Mouse (Mus musculus) embryonic stem cell, embryonic (primary cell): ENCODE data around the gene Fyb.

Source experiments
- CTCF ChIA-PET, 4 experiments: fragments of 300-600 bp in 2 of 4; fragments of 350-600 bp in 2 of 4; sonication (Branson Sonifier 250); formaldehyde crosslinking; loops; one replicate each; lab custom pipeline; 2022; ENCODE audit warnings: inconsistent platforms in 2 of 4; lab: Charles Lee
- POLR2A ChIA-PET, 4 experiments: fragments of 300-600 bp in 2 of 4; fragments of 350-600 bp in 2 of 4; sonication (Branson Sonifier 250); formaldehyde crosslinking; loops; one replicate each; lab custom pipeline; 2022; ENCODE audit warnings: antibody characterized with exemption in 4 of 4, inconsistent platforms in 1 of 4; lab: Charles Lee

Gene Fyb

DNA sequence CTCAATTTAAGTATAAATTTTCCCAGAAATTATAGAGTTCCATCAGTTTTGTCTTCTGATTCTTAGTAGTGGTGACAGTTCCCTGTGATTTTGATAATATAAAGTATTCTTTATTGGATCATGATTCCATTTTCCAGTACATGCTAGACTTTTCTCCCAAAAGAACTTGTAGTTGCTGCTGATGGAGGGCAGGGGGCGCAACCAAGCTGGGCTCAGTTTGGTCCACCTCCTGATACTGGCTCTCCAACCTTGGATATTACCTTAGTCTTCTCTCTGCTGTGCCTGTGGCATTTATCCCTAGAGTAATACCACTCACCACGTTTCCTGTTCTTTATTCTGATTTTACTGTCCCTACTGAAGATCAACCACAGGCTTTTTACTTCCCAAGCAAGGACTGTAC, 179.5 kb downstream of the Fyb start:
- CTCF ChIA-PET = interaction anchor here in 1 of 4 experiments (1.0 kb wide), 1 partner anchor 10 kb away, joined by 7 read pairs; no protein-coding TSS in a partner anchor
- POLR2A ChIA-PET = interaction anchor here in 2 of 4 experiments (0.5 to 1.6 kb wide), 5 partner anchors 8 to 528 kb away, joined by 3 to 5 read pairs (median 3); no protein-coding TSS in a partner anchor

DNA sequence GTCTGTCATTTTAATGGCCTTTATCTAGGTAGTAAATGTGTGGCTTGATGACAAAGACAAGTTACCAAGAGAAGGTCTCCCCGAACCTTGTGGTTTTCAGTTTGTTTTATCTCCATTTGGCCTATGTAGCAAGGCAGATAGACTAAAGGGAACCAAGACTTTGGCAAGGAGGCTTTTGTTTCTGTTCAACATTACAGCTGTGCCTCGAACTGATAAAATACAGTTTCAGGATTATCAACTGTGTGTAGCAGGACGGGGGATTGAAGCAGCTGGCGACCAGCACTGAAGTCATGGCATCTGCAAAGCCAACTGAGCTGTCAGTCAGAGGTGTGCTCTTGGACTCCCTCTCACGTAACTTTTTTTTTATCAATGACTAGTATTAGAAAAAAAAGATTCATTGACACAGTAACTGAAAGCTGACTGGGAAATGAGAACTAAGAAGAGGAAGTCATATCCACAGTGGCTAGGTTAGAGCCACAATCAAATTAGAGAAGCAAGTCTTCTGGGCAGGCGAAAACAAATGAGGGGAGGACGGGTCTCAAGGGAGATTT, 182.8 kb downstream of the Fyb start:
- POLR2A ChIA-PET = no interaction called here
- CTCF ChIA-PET = no interaction called here

DNA sequence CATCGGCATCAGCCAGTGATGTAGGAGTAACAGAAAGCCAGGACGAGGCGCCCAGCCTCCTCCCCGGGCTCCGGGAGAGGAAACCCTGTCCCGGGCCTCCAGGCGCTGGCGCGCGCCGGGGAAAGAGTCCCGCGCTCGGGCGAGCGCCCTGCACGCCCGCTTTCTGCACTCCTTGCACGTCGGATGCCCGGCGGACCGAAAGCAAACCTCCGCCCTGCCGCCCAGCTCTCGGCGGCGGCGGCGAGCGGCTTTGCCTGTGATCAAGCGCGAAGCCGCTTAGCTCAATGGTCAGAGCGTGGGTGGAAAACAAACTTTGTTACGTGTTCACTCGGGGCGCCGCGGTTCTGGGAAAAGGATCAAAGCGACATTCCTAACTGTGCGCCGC, 184.9 kb downstream of the Fyb start:
- ChIA-PET POLR2A (interaction anchor here in 3 of 4 experiments (0.5 to 2.0 kb wide), 32 partner anchors 8 to 1402 kb away, joined by 3 to 11 read pairs (median 3); no protein-coding TSS in a partner anchor), CTCF (no interaction called here)

DNA sequence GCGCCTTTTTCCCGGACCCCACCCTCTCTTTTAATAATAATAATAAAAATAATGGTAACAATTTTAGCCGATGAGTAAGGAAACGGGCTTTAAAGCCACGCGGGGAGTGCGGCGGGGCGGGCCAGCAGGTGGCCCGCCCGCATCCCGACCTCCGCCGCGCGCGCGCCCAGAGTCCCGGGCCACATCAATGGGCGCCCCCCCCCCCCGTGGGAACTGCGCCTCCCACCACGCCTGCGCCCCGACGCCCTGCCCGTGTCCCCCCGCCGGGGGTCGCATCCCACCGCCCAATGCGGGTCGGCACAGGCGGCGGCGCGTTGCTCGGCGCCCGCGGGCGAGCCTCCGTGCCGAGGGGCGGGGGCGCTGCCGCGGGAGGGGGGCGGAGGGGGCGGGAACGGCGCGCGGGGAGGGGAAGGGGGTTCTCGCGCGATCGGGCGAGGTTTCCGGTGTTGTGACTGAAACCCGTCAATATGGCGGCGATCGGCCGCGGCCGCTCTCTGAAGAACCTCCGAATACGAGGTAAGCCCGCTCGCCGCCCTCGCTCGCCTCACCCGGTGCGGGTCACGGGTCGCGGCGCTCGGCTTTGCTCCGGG, 185.4 kb downstream of the Fyb start, which contains the start of gene Rictor:
Gene Rictor (plus strand): TSS at position 444 of the 590 bp plus-strand sequence.
- ChIA-PET CTCF (no interaction called here), POLR2A (interaction anchor here in 3 of 4 experiments (0.6 to 6.7 kb wide), 31 partner anchors 10 to 1402 kb away, joined by 3 to 72 read pairs (median 3); no protein-coding TSS in a partner anchor)

DNA sequence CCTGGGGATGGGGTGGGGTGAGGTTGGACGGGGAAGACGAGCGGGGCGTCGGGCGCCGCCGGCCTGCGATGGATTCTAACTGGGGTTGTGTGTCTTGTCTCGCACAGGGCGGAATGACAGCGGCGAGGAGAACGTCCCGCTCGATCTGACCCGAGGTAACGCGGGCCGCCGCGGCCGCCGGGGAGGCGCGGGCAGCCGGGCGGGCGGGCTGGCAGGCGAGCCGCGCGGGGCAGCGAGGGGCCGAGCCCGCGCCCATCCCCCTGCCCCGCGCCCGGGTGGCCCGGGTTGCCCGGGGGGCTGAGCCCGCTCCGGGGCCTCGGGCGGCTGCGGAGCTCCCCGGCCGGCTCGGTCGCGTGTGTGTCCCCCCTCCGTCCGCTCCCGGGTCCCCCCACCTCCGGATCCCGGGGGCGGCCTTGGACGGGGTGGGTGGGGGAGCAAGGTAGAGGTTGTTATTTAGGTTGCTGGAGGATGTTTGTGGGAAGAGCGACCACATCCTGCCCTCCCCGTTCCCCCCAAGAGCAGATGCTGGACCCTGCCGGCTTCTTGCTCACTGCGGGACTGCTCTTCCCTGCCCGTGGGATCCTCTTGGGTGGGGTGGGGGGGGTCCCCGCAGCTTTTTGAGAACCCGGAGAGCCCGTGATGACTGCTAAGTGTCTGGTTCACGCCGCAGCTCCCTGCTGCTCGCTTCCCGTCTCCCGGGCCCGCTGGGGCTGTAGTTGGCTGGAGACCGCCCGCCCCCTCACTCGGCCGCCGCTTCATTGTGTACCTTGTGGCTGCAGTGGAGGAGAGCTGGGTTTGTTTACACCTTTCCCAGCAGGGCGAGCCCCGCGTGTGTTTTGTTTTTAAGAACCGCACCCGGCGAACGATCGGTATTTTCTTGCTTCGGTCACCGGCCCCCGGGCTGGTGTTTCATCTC, 186.1 kb downstream of the Fyb start:
- ChIA-PET CTCF (no interaction called here), POLR2A (interaction anchor here (0.6 to 6.7 kb wide), 14 partner anchors 10 to 1314 kb away, joined by 3 to 72 read pairs (median 3); no protein-coding TSS in a partner anchor)

DNA sequence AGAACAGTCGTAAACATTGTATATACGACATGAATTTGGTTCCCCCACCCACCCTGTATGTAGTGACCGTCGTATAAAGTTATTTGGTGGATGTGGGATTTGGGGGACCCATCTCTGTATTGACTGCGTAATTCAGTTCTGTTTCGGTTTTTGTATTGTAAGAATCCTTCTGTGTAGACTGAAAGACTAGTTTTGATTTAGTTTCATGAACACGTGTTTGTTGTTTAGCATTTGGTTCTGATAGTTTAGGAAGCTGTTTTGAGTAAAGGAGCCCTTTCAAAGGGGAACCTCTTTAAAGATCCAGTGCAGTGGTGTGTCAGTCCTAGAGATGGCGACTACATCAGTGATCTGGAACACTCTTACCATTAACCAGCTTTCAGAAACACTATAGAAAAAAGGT, 187.0 kb downstream of the Fyb start:
- POLR2A ChIA-PET = interaction anchor here in 3 of 4 experiments (0.6 to 6.7 kb wide), 14 partner anchors 9 to 1832 kb away, joined by 3 to 72 read pairs (median 3); no protein-coding TSS in a partner anchor
- CTCF ChIA-PET = no interaction called here

DNA sequence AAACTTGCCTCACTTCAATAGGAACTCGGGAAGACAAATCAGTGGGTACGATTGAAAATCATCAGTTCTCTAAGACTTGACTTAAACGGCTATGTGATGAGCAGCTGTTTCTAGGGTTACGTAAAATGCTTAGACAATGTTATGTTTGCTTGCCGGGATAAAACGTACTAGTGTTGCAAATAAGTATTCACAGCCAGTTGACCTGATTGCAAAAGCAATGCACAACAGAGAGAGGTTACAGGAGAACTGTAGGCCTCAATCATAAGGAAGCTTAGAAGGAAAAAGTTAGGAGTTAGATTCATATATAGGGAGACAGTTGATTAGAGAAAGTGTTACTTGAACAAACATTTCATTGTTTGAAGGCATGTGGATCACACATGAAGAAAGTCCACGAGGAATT, 187.7 kb downstream of the Fyb start:
- ChIA-PET CTCF (no interaction called here), POLR2A (interaction anchor here (0.5 to 6.7 kb wide), 10 partner anchors 8 to 1407 kb away, joined by 3 to 72 read pairs (median 3); no protein-coding TSS in a partner anchor)

DNA sequence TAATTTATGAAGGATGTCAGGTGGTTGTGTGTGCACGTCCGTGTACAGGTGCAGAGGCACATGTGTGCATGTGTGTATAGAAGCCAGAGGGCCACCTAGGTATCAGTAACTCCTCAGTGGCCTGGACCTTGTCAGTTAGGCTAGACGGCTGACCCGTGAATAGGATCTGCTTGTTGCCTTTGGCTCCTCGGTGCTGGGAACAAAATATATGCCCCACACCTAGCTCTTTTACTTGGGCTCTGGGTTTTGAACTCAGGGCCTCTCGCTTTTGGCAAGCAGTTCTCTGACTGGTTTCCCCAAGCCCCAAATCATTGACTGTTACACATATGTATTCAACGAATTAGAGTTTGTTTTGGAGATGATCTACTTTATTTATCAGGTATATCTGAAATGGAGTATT, 188.6 kb downstream of the Fyb start:
- CTCF ChIA-PET = no interaction called here
- POLR2A ChIA-PET = interaction anchor here (0.6 to 6.7 kb wide), 7 partner anchors 9 to 454 kb away, joined by 3 to 72 read pairs (median 3); no protein-coding TSS in a partner anchor
